Mouse (Mus musculus): Measurements from ENCODE around the gene Slc35g3. TPM values are rescaled to one million over a fixed set of nuclear protein-coding genes. Genes with fewer than 3 reads are reported as not detected.
A peak's percentile ranks its signal among the peaks of the same experiment; 100 is the strongest.

The Slc35g3 gene
- polyA plus RNA-seq, 1 experiment, result 0.26 TPM

DNA sequence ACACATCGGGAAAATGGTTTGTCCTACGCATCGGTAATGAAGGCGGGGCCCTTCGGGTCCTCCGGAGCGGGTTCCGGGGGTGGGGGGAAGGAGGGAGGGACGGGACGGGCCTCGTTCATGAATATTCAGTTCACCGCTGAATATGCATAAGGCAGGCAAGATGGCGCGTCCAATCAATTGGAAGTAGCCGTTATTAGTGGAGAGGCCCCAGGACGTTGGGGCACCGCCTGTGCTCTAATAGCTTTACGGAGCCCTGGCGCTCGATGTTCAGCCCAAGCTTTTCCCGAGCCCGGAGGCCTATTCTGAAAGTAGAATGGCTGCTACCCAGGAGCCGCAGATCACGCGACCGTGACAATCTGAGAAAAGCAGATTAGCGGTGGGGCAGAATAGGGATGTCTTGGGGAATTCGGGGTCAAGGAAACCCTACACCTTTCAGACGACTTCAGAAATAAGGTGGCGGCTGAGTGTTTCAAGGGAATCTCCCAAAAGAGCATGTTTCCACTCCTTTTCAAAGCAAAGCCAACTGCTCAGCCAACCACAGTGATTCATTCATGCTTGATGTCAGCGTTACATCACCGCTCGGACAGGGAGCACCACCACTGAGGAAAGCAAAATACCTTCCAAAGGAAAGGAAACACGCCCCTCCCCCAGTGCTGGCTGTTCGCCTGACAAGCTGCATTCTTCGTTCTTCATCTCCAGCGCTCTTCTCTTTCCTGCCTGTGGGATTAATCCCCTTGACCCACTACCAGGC, 2.6 kb downstream of the Slc35g3 start:
- Histone ChIP-seq H3K4me2 (ENCODE audit: low read depth) (peak overlapping the region; percentile 98), H3K27me3 (ENCODE audit: control insufficient read depth, insufficient read depth, insufficient read length) (no peaks in the 10 kb centered on the region), H3ac (ENCODE audit: control insufficient read depth, insufficient read length) (peak overlapping the region; percentile 34), H3K4me3 (peak overlapping the region; percentile 61), H3K79me2 (ENCODE audit: control insufficient read depth, insufficient read depth) (peaks cover 38% of the 10 kb centered on the region), H3K36me3 (ENCODE audit: control insufficient read depth, insufficient read depth) (no peaks in the 10 kb centered on the region)
- TF ChIP-seq POLR2A (IDR thresholded peaks at IDR 0.05; ENCODE audit: insufficient read length, low read depth), result peak; percentile 67
- TF ChIP-seq TCF12 (IDR thresholded peaks at IDR 0.05; ENCODE audit: insufficient read depth, poor library complexity, severe bottlenecking), result no peak
- TF ChIP-seq E2F4 (IDR thresholded peaks at IDR 0.05; ENCODE audit: insufficient read depth), result no peak
- TF ChIP-seq USF1 (IDR thresholded peaks at IDR 0.05; ENCODE audit: low read depth), result no peak
- no peak for TF ChIP-seq TCF3 (IDR thresholded peaks at IDR 0.05; ENCODE audit: insufficient read length, low read depth)
- TF ChIP-seq SRF (IDR thresholded peaks at IDR 0.05; ENCODE audit: control insufficient read depth, insufficient read length, low read depth), result no peak
- no peak for TF ChIP-seq MYOG (IDR thresholded peaks at IDR 0.05; ENCODE audit: control insufficient read depth in 1 of 3, insufficient read depth in 1 of 3, insufficient read length in 2 of 3, low read depth in 2 of 3)
- TF ChIP-seq POLR2AphosphoS2 (IDR thresholded peaks at IDR 0.05; ENCODE audit: insufficient read length, low read depth), result peak; percentile 60
- TF ChIP-seq MAX (IDR thresholded peaks at IDR 0.05; ENCODE audit: low read depth), result no peak
- no peak for TF ChIP-seq MYOD1 (IDR thresholded peaks at IDR 0.05; ENCODE audit: control insufficient read depth in 1 of 3, insufficient read length in 2 of 3, low read depth in 2 of 3)
- 0 out of 2 replicates have a peak, but pooled peaks have one; percentile 51 for TF ChIP-seq CEBPB (IDR thresholded peaks at IDR 0.05; ENCODE audit: insufficient read depth, poor library complexity, severe bottlenecking)
- no peak for TF ChIP-seq REST (IDR thresholded peaks at IDR 0.05; ENCODE audit: insufficient read depth, insufficient read length)

GRCm38 (mm10) chr11:69758478-69758970, 3.2 kb downstream of the Slc35g3 start, which contains the start of gene Polr2a:
Gene Polr2a, minus strand, starts transcription at chr11:69758637.
- H3K4me3 ChIP-seq, result peak within 1 kb of the TSS; percentile 61
- H3ac ChIP-seq (ENCODE audit: control insufficient read depth, insufficient read length), result peak within 1 kb of the TSS; percentile 34
- peaks cover 45% of the 10 kb centered on the region for H3K79me2 ChIP-seq (ENCODE audit: control insufficient read depth, insufficient read depth)
- H3K27me3 ChIP-seq (ENCODE audit: control insufficient read depth, insufficient read depth, insufficient read length), result no peaks in the 10 kb centered on the region
- TF ChIP-seq TCF12 (IDR thresholded peaks at IDR 0.05; ENCODE audit: insufficient read depth, poor library complexity, severe bottlenecking) (no peak), SRF (IDR thresholded peaks at IDR 0.05; ENCODE audit: control insufficient read depth, insufficient read length, low read depth) (no peak), CEBPB (IDR thresholded peaks at IDR 0.05; ENCODE audit: insufficient read depth, poor library complexity, severe bottlenecking) (no peak), POLR2AphosphoS2 (IDR thresholded peaks at IDR 0.05; ENCODE audit: insufficient read length, low read depth) (peak; percentile 100), E2F4 (IDR thresholded peaks at IDR 0.05; ENCODE audit: insufficient read depth) (peak; percentile 62), MAX (IDR thresholded peaks at IDR 0.05; ENCODE audit: low read depth) (peak; percentile 52), POLR2A (IDR thresholded peaks at IDR 0.05; ENCODE audit: insufficient read length, low read depth) (peak; percentile 98), USF1 (IDR thresholded peaks at IDR 0.05; ENCODE audit: low read depth) (no peak), MYOG (IDR thresholded peaks at IDR 0.05; ENCODE audit: control insufficient read depth in 1 of 3, insufficient read depth in 1 of 3, insufficient read length in 2 of 3, low read depth in 2 of 3) (peak in 1 of 3 experiments; percentile 25), TCF3 (IDR thresholded peaks at IDR 0.05; ENCODE audit: insufficient read length, low read depth) (peak; percentile 24), MYOD1 (IDR thresholded peaks at IDR 0.05; ENCODE audit: control insufficient read depth in 1 of 3, insufficient read length in 2 of 3, low read depth in 2 of 3) (peak in 1 of 3 experiments; percentile 45), REST (IDR thresholded peaks at IDR 0.05; ENCODE audit: insufficient read depth, insufficient read length) (peak; percentile 21)
- H3K4me2 ChIP-seq (ENCODE audit: low read depth), result peak within 1 kb of the TSS; percentile 99
- no peaks in the 10 kb centered on the region for H3K36me3 ChIP-seq (ENCODE audit: control insufficient read depth, insufficient read depth)

GRCm38 (mm10) chr11:69758090-69758456, 3.7 kb downstream of the Slc35g3 start:
- no peak for TF ChIP-seq E2F4 (IDR thresholded peaks at IDR 0.05; ENCODE audit: insufficient read depth)
- no peak for TF ChIP-seq MAX (IDR thresholded peaks at IDR 0.05; ENCODE audit: low read depth)
- no peak for TF ChIP-seq MYOG (IDR thresholded peaks at IDR 0.05; ENCODE audit: control insufficient read depth in 1 of 3, insufficient read depth in 1 of 3, insufficient read length in 2 of 3, low read depth in 2 of 3)
- no peak for TF ChIP-seq USF1 (IDR thresholded peaks at IDR 0.05; ENCODE audit: low read depth)
- Histone ChIP-seq H3K36me3 (ENCODE audit: control insufficient read depth, insufficient read depth) (no peaks in the 10 kb centered on the region), H3K4me2 (ENCODE audit: low read depth) (peak overlapping the region; percentile 99), H3K27me3 (ENCODE audit: control insufficient read depth, insufficient read depth, insufficient read length) (no peaks in the 10 kb centered on the region), H3K79me2 (ENCODE audit: control insufficient read depth, insufficient read depth) (peaks cover 49% of the 10 kb centered on the region), H3K4me3 (peak overlapping the region; percentile 61), H3ac (ENCODE audit: control insufficient read depth, insufficient read length) (peak overlapping the region; percentile 34)

DNA sequence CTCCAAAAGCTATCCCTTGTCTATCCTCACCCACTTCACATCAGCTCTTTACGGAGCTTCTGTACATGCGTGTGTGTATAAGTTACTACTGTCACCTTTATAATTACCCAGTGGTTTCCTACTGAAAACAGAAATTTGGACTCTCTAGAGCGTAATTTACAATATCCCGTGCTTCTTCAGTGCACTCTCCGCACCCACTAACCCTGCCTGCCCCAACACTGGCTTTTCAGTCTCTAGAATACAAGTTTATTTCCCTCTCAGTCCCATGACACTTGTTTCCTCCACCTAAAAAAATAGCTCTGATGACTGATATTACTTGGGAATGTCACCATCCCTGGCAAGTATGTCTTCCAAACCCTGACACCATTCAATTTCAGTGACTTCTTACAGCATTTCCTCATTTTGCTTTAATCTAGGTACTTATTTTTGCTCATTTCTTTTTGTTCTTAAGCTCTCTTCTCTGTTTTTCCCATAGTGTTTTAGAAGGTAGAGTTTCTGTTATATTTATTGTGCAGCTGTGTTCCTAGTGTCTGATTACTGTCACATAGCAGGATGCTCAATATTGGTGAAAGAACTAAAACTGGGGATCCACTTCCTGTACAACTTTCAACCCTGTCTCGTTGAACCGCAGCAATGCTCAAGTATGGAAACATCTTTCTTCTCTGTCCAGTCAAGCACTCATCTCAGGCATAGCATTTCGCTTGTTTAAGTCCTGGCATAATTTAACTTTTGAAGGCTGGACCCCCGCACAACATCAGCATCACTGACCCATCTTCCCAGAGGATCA, 4.3 kb downstream of the Slc35g3 start:
- Histone ChIP-seq H3K36me3 (ENCODE audit: control insufficient read depth, insufficient read depth) (no peaks in the 10 kb centered on the region), H3ac (ENCODE audit: control insufficient read depth, insufficient read length) (peak overlapping the region; percentile 34), H3K4me2 (ENCODE audit: low read depth) (peak overlapping the region; percentile 99), H3K4me3 (peak overlapping the region; percentile 61), H3K79me2 (ENCODE audit: control insufficient read depth, insufficient read depth) (peaks cover 55% of the 10 kb centered on the region), H3K27me3 (ENCODE audit: control insufficient read depth, insufficient read depth, insufficient read length) (no peaks in the 10 kb centered on the region)
- TF ChIP-seq REST (IDR thresholded peaks at IDR 0.05; ENCODE audit: insufficient read depth, insufficient read length) (no peak), POLR2A (IDR thresholded peaks at IDR 0.05; ENCODE audit: insufficient read length, low read depth) (no peak), SRF (IDR thresholded peaks at IDR 0.05; ENCODE audit: control insufficient read depth, insufficient read length, low read depth) (no peak), E2F4 (IDR thresholded peaks at IDR 0.05; ENCODE audit: insufficient read depth) (no peak), MAX (IDR thresholded peaks at IDR 0.05; ENCODE audit: low read depth) (no peak), MYOG (IDR thresholded peaks at IDR 0.05; ENCODE audit: control insufficient read depth in 1 of 3, insufficient read depth in 1 of 3, insufficient read length in 2 of 3, low read depth in 2 of 3) (no peak), POLR2AphosphoS2 (IDR thresholded peaks at IDR 0.05; ENCODE audit: insufficient read length, low read depth) (no peak), MYOD1 (IDR thresholded peaks at IDR 0.05; ENCODE audit: control insufficient read depth in 1 of 3, insufficient read length in 2 of 3, low read depth in 2 of 3) (no peak), USF1 (IDR thresholded peaks at IDR 0.05; ENCODE audit: low read depth) (no peak)

Measured in myocyte (in vitro differentiated cells).